Mouse (Mus musculus): ENCODE measurements around the gene Pcbp2. TPM values are rescaled to one million over a fixed set of nuclear protein-coding genes. Genes with fewer than 3 reads are reported as not detected.

The Pcbp2 gene
- 138 and 152 TPM in 2 replicates for polyA plus RNA-seq (2015; fragmentation: Nextera tagmentation; extraction: Ambion mirVana)

GRCm38 (mm10) chr15:102470183-102470604, at the start of gene Pcbp2:
Gene Pcbp2 (plus strand): TSS chr15:102470539.
- peaks cover 3% of the 10 kb centered on the region; the same call in 1 of the 2 replicates for H3K9me3 ChIP-seq (ENCODE audit: control insufficient read depth, low read length)
- H3K27me3 ChIP-seq (replicated peaks; ENCODE audit: control insufficient read depth, insufficient read depth, low read length) = no peaks in the 10 kb centered on the region
- peak within 1 kb of the TSS; percentile 60; the same call in 1 of the 2 replicates for H3K4me2 ChIP-seq (ENCODE audit: low read depth, low read length)
- peaks cover 3% of the 10 kb centered on the region for H3K4me1 ChIP-seq (ENCODE audit: control insufficient read depth, insufficient read depth, low read length)
- peaks cover 4% of the 10 kb centered on the region for H3K36me3 ChIP-seq (ENCODE audit: control insufficient read depth, insufficient read depth, low read length)
- peak within 1 kb of the TSS; percentile 86 for H3K9ac ChIP-seq (ENCODE audit: low read depth, low read length)
- peak within 1 kb of the TSS; percentile 97 for H3K27ac ChIP-seq (ENCODE audit: low read length)
- under 1% methylated on average over 35 of the region's 40 CpGs for WGBS
- peak; percentile 99 for ATAC-seq
- H3K4me3 ChIP-seq (ENCODE audit: low read length) = peak within 1 kb of the TSS; percentile 65

- ATAC-seq = no peak
- H3K9me3 ChIP-seq (ENCODE audit: control insufficient read depth, low read length) = no peaks in the 10 kb centered on the region
- H3K27ac ChIP-seq (ENCODE audit: low read length) = no peak overlapping the region
- no peaks in the 10 kb centered on the region for H3K27me3 ChIP-seq (replicated peaks; ENCODE audit: control insufficient read depth, insufficient read depth, low read length)
- H3K4me2 ChIP-seq (ENCODE audit: low read depth, low read length) = no peak overlapping the region
- H3K4me3 ChIP-seq (ENCODE audit: low read length) = no peak overlapping the region
- WGBS = 59% methylated on average over 1 of the region's 1 CpGs
- no peaks in the 10 kb centered on the region for H3K36me3 ChIP-seq (ENCODE audit: control insufficient read depth, insufficient read depth, low read length)
- no peak overlapping the region for H3K9ac ChIP-seq (ENCODE audit: low read depth, low read length)
- 0 out of 2 replicates have a peak, but pooled peaks cover 3% of the 10 kb centered on the region for H3K4me1 ChIP-seq (ENCODE audit: control insufficient read depth, insufficient read depth, low read length)
Observed at GRCm38 (mm10) chr15:102420986-102421385, 49.4 kb upstream of the Pcbp2 start.

GRCm38 (mm10) chr15:102421437-102421836, 48.9 kb upstream of the Pcbp2 start:
- H3K27me3 ChIP-seq (replicated peaks; ENCODE audit: control insufficient read depth, insufficient read depth, low read length) = no peaks in the 10 kb centered on the region
- no peaks in the 10 kb centered on the region for H3K9me3 ChIP-seq (ENCODE audit: control insufficient read depth, low read length)
- H3K36me3 ChIP-seq (ENCODE audit: control insufficient read depth, insufficient read depth, low read length) = no peaks in the 10 kb centered on the region
- H3K4me3 ChIP-seq (ENCODE audit: low read length) = no peak overlapping the region
- 0 out of 2 replicates have a peak, but pooled peaks cover 3% of the 10 kb centered on the region for H3K4me1 ChIP-seq (ENCODE audit: control insufficient read depth, insufficient read depth, low read length)
- ATAC-seq = no peak
- no peak overlapping the region for H3K4me2 ChIP-seq (ENCODE audit: low read depth, low read length)
- H3K9ac ChIP-seq (ENCODE audit: low read depth, low read length) = no peak overlapping the region
- WGBS = 52% methylated on average over 3 of the region's 3 CpGs
- no peak overlapping the region for H3K27ac ChIP-seq (ENCODE audit: low read length)

GRCm38 (mm10) chr15:102423602-102424240, 46.6 kb upstream of the Pcbp2 start:
- Histone ChIP-seq H3K9ac (ENCODE audit: low read depth, low read length) (no peak overlapping the region), H3K27ac (ENCODE audit: low read length) (no peak overlapping the region), H3K4me3 (ENCODE audit: low read length) (no peak overlapping the region), H3K9me3 (ENCODE audit: control insufficient read depth, low read length) (no peaks in the 10 kb centered on the region), H3K4me1 (ENCODE audit: control insufficient read depth, insufficient read depth, low read length) (0 out of 2 replicates have a peak, but pooled peaks cover 3% of the 10 kb centered on the region), H3K27me3 (replicated peaks; ENCODE audit: control insufficient read depth, insufficient read depth, low read length) (no peaks in the 10 kb centered on the region), H3K4me2 (ENCODE audit: low read depth, low read length) (no peak overlapping the region), H3K36me3 (ENCODE audit: control insufficient read depth, insufficient read depth, low read length) (no peaks in the 10 kb centered on the region)
- no peak for ATAC-seq
- WGBS = 89% methylated on average over 2 of the region's 2 CpGs

- Histone ChIP-seq H3K36me3 (ENCODE audit: control insufficient read depth, insufficient read depth, low read length) (no peaks in the 10 kb centered on the region), H3K27ac (ENCODE audit: low read length) (no peak overlapping the region), H3K9me3 (ENCODE audit: control insufficient read depth, low read length) (no peaks in the 10 kb centered on the region), H3K4me3 (ENCODE audit: low read length) (no peak overlapping the region), H3K9ac (ENCODE audit: low read depth, low read length) (no peak overlapping the region), H3K4me2 (ENCODE audit: low read depth, low read length) (no peak overlapping the region), H3K27me3 (replicated peaks; ENCODE audit: control insufficient read depth, insufficient read depth, low read length) (no peaks in the 10 kb centered on the region), H3K4me1 (ENCODE audit: control insufficient read depth, insufficient read depth, low read length) (0 out of 2 replicates have a peak, but pooled peaks cover 3% of the 10 kb centered on the region)
- WGBS = 71% methylated on average over 2 of the region's 2 CpGs
- no peak for ATAC-seq
Observed at GRCm38 (mm10) chr15:102424657-102425056, 45.7 kb upstream of the Pcbp2 start.

GRCm38 (mm10) chr15:102426963-102427362, 43.4 kb upstream of the Pcbp2 start:
- no peaks in the 10 kb centered on the region for H3K4me1 ChIP-seq (ENCODE audit: control insufficient read depth, insufficient read depth, low read length)
- H3K27ac ChIP-seq (ENCODE audit: low read length) = no peak overlapping the region
- H3K9me3 ChIP-seq (ENCODE audit: control insufficient read depth, low read length) = no peaks in the 10 kb centered on the region
- no peak overlapping the region for H3K9ac ChIP-seq (ENCODE audit: low read depth, low read length)
- no peak overlapping the region for H3K4me3 ChIP-seq (ENCODE audit: low read length)
- no peak overlapping the region for H3K4me2 ChIP-seq (ENCODE audit: low read depth, low read length)
- H3K36me3 ChIP-seq (ENCODE audit: control insufficient read depth, insufficient read depth, low read length) = peaks cover 5% of the 10 kb centered on the region; the same call in 1 of the 2 replicates
- WGBS = 97% methylated on average over 1 of the region's 1 CpGs
- H3K27me3 ChIP-seq (replicated peaks; ENCODE audit: control insufficient read depth, insufficient read depth, low read length) = no peaks in the 10 kb centered on the region
- no peak for ATAC-seq

- 80% methylated on average over 1 of the region's 1 CpGs for WGBS
- Histone ChIP-seq H3K27ac (ENCODE audit: low read length) (no peak overlapping the region), H3K9me3 (ENCODE audit: control insufficient read depth, low read length) (no peaks in the 10 kb centered on the region), H3K9ac (ENCODE audit: low read depth, low read length) (no peak overlapping the region), H3K4me3 (ENCODE audit: low read length) (no peak overlapping the region), H3K27me3 (replicated peaks; ENCODE audit: control insufficient read depth, insufficient read depth, low read length) (no peaks in the 10 kb centered on the region), H3K4me1 (ENCODE audit: control insufficient read depth, insufficient read depth, low read length) (no peaks in the 10 kb centered on the region), H3K4me2 (ENCODE audit: low read depth, low read length) (no peak overlapping the region), H3K36me3 (ENCODE audit: control insufficient read depth, insufficient read depth, low read length) (peaks cover 5% of the 10 kb centered on the region; the same call in 1 of the 2 replicates)
- ATAC-seq = no peak
Observed at GRCm38 (mm10) chr15:102432046-102432445, 38.3 kb upstream of the Pcbp2 start.

GRCm38 (mm10) chr15:102433173-102433572, 37.2 kb upstream of the Pcbp2 start:
- 95% methylated on average over 4 of the region's 4 CpGs for WGBS
- ATAC-seq = no peak
- peaks cover 5% of the 10 kb centered on the region; the same call in 1 of the 2 replicates for H3K36me3 ChIP-seq (ENCODE audit: control insufficient read depth, insufficient read depth, low read length)

GRCm38 (mm10) chr15:102442490-102442889, 27.8 kb upstream of the Pcbp2 start:
- ATAC-seq = peak; percentile 70; the same call in 1 of the 2 replicates
- no peak overlapping the region for H3K4me2 ChIP-seq (ENCODE audit: low read depth, low read length)
- H3K4me3 ChIP-seq (ENCODE audit: low read length) = no peak overlapping the region
- no peaks in the 10 kb centered on the region for H3K9me3 ChIP-seq (ENCODE audit: control insufficient read depth, low read length)
- no peaks in the 10 kb centered on the region for H3K36me3 ChIP-seq (ENCODE audit: control insufficient read depth, insufficient read depth, low read length)
- no peak overlapping the region for H3K27ac ChIP-seq (ENCODE audit: low read length)
- H3K9ac ChIP-seq (ENCODE audit: low read depth, low read length) = no peak overlapping the region
- H3K4me1 ChIP-seq (ENCODE audit: control insufficient read depth, insufficient read depth, low read length) = no peaks in the 10 kb centered on the region
- WGBS = 47% methylated on average over 2 of the region's 2 CpGs
- no peaks in the 10 kb centered on the region for H3K27me3 ChIP-seq (replicated peaks; ENCODE audit: control insufficient read depth, insufficient read depth, low read length)

More at GRCm38 (mm10) chr15:102433173-102433572, 37.2 kb upstream of the Pcbp2 start:
- Histone ChIP-seq H3K9me3 (ENCODE audit: control insufficient read depth, low read length) (no peaks in the 10 kb centered on the region), H3K9ac (ENCODE audit: low read depth, low read length) (no peak overlapping the region), H3K4me1 (ENCODE audit: control insufficient read depth, insufficient read depth, low read length) (no peaks in the 10 kb centered on the region), H3K4me2 (ENCODE audit: low read depth, low read length) (no peak overlapping the region), H3K4me3 (ENCODE audit: low read length) (no peak overlapping the region), H3K27ac (ENCODE audit: low read length) (no peak overlapping the region), H3K27me3 (replicated peaks; ENCODE audit: control insufficient read depth, insufficient read depth, low read length) (no peaks in the 10 kb centered on the region)
